Mouse (Mus musculus) embryonic fibroblast, embryonic 13.5 days (primary cell): Measurements from ENCODE around the gene Necab3.

Experiments
- CTCF ChIP-seq: IDR thresholded peaks from 2 replicates; pipeline ENCODE4 v1.5.1; 2011; ENCODE audit warnings: mild to moderate bottlenecking, control low read depth, low read length, moderate library complexity, borderline replicate concordance; ENCODE audit not compliant: insufficient read depth
- POLR2A ChIP-seq: IDR thresholded peaks from 2 replicates; pipeline ENCODE4 v1.6.1; 2011; ENCODE audit warnings: low read depth, mild to moderate bottlenecking, control low read depth, low read length, moderate library complexity

GRCm38 (mm10) chr2:154600586-154600985, 41.9 kb upstream of the Necab3 start:
- TF ChIP-seq CTCF (no peak), POLR2A (no peak)
